Mouse (Mus musculus) heart, embryonic 14.5 days (tissue): ENCODE results near the gene Prr36. TPM values are rescaled to one million over a fixed set of nuclear protein-coding genes. Genes with fewer than 3 reads are reported as not detected.

ENCODE experiments used
- ATAC-seq: fragments of 200-750 bp; cut with Nextera tagmentation; 2 replicates; pipeline ENCODE4 v1.8.0; 2017; ENCODE audit warnings: low read depth, moderate TSS enrichment; ENCODE audit not compliant: insufficient number of reproducible peaks, insufficient read depth, low FRiP score
- H3K27ac ChIP-seq, 2 experiments: fragments of 200-500 bp in 1 of 2; fragments of 300-500 bp in 1 of 2; sonication (generic) in 1 of 2; replicated peaks in 1 of 2; 2 replicates each; pipeline ENCODE4 v1.5.1; 2012 to 2014; ENCODE audit warnings: low read depth in 2 of 2, low read length in 2 of 2, control low read depth in 1 of 2, mild to moderate bottlenecking in 1 of 2, mixed read lengths in 1 of 2; ENCODE audit not compliant: control insufficient read depth in 1 of 2, insufficient read depth in 1 of 2
- H3K27me3 ChIP-seq: fragments of 300-500 bp; sonication (generic); 2 replicates; pipeline ENCODE4 v1.6.1; 2014; ENCODE audit warnings: mild to moderate bottlenecking, low read length, control low read depth; ENCODE audit not compliant: control insufficient read depth, insufficient read depth
- H3K36me3 ChIP-seq: fragments of 300-500 bp; sonication (generic); 2 replicates; pipeline ENCODE4 v1.6.1; 2014; ENCODE audit warnings: mild to moderate bottlenecking, control low read depth, low read length, mixed read lengths; ENCODE audit not compliant: control insufficient read depth, insufficient read depth
- H3K4me1 ChIP-seq, 2 experiments: fragments of 200-500 bp in 1 of 2; fragments of 300-500 bp in 1 of 2; sonication (generic) in 1 of 2; 2 replicates each; pipeline ENCODE4 v1.6.1; 2012 to 2014; ENCODE audit warnings: low read length in 2 of 2, control low read depth in 1 of 2, mixed read lengths in 1 of 2; ENCODE audit not compliant: control insufficient read depth in 2 of 2, insufficient read depth in 2 of 2
- H3K4me2 ChIP-seq: fragments of 300-500 bp; sonication (generic); 2 replicates; pipeline ENCODE4 v1.6.1; 2014; ENCODE audit warnings: mild to moderate bottlenecking, low read length
- H3K4me3 ChIP-seq, 2 experiments: fragments of 200-500 bp in 1 of 2; fragments of 300-500 bp in 1 of 2; sonication (generic) in 1 of 2; 2 replicates each; pipeline ENCODE4 v1.5.1; 2012 to 2014; ENCODE audit warnings: low read length in 2 of 2, mild to moderate bottlenecking in 2 of 2, control low read depth in 1 of 2, low read depth in 1 of 2, moderate library complexity in 1 of 2; ENCODE audit not compliant: control insufficient read depth in 1 of 2, insufficient read depth in 1 of 2
- H3K9ac ChIP-seq: fragments of 300-500 bp; sonication (generic); 2 replicates; pipeline ENCODE4 v1.6.1; 2014; ENCODE audit warnings: mild to moderate bottlenecking, low read length
- H3K9me3 ChIP-seq: fragments of 300-500 bp; sonication (generic); 2 replicates; pipeline ENCODE4 v1.6.1; 2016; ENCODE audit warnings: low read length, control low read depth; ENCODE audit not compliant: control insufficient read depth
- WGBS: fragments of 180-500 bp; shearing (Covaris S2); extraction: QIAGEN DNeasy Blood & Tissue Kit; methylation state at CpG from one replicate; pipeline ENCODE4 v1.1.7; 2014; 5-methylcytosine and 5-hydroxymethylcytosine counted together
- polyA plus RNA-seq: library from polyadenylated mRNA; unstranded; fragments of >200 nt; fragmentation: Nextera tagmentation; extraction: Ambion mirVana; gene quantifications from 2 replicates; pipeline ENCODE4 v1.2.1, GENCODE M21; 2014

Gene Prr36
- polyA plus RNA-seq, 1 experiment from 2014 or later, result 0.47 TPM

DNA sequence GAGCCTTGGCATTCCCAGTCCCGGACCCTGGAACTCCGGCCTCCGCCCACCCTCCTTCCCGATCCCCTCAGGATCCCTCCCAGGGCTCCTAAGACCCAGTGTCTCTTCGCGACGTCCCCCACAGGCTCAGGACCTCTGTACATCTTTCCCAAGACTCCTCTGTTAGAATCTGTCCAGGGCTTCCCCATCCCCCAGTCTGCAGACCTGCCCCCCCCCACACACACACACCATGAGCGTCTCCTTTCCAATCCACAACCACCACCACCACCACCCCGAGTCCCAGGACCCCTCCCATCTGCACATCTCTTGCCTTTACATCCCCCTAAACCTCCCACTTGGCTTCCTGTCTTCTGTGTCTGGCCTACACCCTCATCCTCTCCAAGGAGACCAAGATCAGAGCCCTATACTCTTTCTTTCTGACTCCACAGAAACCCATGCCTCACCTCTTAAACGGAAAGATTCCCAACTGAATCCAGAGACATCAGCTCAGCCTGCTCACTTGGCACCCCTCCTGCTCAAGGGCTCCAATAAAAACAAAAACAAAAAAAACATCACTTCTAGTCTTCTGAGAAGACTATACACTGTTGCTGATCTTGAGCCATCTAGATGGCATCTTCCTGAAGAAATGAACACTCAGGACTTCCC is 50.3 kb downstream of the Prr36 start:
- no peaks in the 10 kb centered on the region for H3K27me3 ChIP-seq
- peak overlapping the region; percentile 80 to 91 for H3K4me3 ChIP-seq
- H3K9ac ChIP-seq, result peak overlapping the region; percentile 93
- H3K27ac ChIP-seq, result no peak overlapping the region
- peak overlapping the region; percentile 88 for H3K4me2 ChIP-seq
- ATAC-seq, result no peak
- H3K36me3 ChIP-seq, result no peaks in the 10 kb centered on the region
- peaks cover 2 to 9% of the 10 kb centered on the region in 2 experiments; a peak in 3 of 4 replicates for H3K4me1 ChIP-seq
- no peaks in the 10 kb centered on the region for H3K9me3 ChIP-seq
- WGBS, result 13% methylated on average over 10 of the region's 10 CpGs

DNA sequence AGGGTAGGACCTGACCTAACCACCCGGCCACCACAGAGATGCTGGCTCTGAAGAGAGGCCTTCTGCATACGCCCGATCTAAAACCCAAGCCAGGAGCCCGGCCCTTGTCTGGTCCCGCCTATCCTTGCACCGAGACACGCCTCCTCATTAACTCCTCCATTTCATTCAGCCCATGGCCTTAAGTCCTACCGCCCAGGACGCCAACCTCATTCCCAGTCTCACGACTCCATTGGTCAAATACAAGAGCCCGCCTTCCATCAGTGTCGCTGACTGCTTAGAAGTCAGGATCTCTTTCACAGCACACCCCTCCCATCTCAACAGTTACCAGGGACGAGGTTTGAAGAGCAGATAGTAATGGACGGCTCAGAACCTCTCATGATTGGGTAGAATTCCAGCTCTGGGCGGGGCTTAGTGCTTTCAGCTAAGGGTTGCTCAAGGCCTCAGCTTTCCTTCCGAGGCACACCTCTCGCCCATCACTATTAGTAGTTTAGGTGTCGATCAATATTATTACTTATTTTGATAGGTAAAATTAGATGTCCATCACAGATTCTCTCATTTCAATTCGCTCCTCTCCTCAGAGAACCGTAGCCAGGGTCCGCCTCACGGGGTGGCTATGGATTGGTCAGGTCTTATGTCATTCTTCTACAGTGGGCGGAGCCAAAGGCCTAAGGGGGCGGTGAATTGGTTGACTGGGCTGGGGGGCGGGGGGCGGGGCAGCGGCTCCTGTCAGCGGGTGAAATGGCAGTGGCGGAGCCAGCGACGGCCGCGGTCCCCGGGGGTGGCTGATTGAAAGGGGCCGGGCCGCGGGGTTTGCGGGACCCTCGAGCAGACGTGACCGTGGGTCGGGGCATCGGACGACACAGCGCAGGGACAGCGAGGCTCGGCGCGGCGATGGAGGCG is 51.2 kb downstream of the Prr36 start, which contains the start of gene Evi5l:
Gene Evi5l, plus strand, starts transcription at position 716 of the 900 bp plus-strand sequence.
- H3K4me2 ChIP-seq, result peak within 1 kb of the TSS; percentile 88
- ATAC-seq, result peak; percentile 97
- peaks cover 2 to 9% of the 10 kb centered on the region in 2 experiments; a peak in 3 of 4 replicates for H3K4me1 ChIP-seq
- H3K27ac ChIP-seq, result no peak within 1 kb of the TSS
- H3K9ac ChIP-seq, result peak within 1 kb of the TSS; percentile 93
- H3K9me3 ChIP-seq, result no peaks in the 10 kb centered on the region
- H3K4me3 ChIP-seq, result peak within 1 kb of the TSS; percentile 80 to 91
- no peaks in the 10 kb centered on the region for H3K36me3 ChIP-seq
- H3K27me3 ChIP-seq, result no peaks in the 10 kb centered on the region
- WGBS, result under 1% methylated on average over 51 of the region's 51 CpGs

DNA sequence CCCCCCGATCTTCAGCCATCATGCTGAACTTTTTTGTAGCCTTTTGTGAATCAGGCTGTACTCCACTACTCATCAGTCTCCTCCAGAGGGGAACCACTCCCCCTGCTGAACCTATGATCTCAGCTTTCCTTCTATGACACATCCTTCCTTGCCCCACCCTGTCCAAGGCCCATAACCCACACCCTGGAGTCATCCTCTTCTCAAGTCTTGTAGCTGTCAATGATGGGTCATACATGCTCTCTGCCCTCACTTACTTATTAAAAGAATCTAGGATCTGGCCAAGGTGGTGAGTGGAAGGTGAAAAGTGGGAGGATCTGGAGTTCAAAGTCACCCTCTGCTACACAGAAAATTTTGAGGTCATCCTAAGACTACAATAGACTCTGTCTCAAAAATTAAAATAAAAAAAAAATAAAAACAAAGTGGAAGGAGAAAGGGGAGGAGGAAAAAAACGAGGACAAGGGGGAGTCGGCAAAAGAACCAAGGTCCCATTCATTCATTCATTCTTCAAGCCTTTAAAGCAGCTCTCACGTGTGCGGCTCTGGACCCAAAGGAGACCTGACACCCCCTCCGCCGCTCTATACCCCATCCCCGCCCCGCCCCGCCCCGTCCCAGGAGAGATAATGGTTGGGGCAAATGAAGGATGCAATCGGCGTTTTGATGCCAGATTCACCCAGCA is 51.9 kb downstream of the Prr36 start:
- ATAC-seq, result no peak
- Histone ChIP-seq H3K4me1 (peaks cover 2 to 9% of the 10 kb centered on the region in 2 experiments; a peak in 3 of 4 replicates), H3K9ac (peak overlapping the region; percentile 70), H3K27me3 (no peaks in the 10 kb centered on the region), H3K4me3 (peak overlapping the region; percentile 55 to 66), H3K27ac (no peak overlapping the region), H3K9me3 (no peaks in the 10 kb centered on the region), H3K4me2 (peak overlapping the region; percentile 75), H3K36me3 (no peaks in the 10 kb centered on the region)
- WGBS, result 8% methylated on average over 13 of the region's 13 CpGs

DNA sequence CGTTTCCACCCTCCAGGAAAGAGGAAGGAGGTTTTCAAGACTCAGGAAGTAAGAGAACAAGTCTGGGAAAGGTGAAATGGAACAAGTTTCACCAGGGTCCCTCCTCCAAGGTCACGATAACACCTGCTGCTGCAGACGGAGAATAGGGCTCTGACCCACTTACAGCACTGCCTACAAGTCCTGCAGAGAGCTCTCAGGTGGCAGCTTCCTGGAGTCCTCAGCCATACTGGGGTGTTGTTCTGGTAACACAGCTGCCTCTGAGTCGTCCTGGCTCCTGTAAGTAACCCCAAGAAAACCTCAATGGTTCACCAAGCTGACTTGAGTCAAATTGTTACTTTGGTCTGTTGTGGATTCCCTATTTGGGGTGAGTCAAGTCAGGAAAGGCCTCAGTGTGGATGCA is 54.5 kb downstream of the Prr36 start:
- H3K36me3 ChIP-seq, result no peaks in the 10 kb centered on the region
- WGBS, result 41% methylated on average over 4 of the region's 4 CpGs
- no peak for ATAC-seq
- peaks cover 2 to 9% of the 10 kb centered on the region in 2 experiments; a peak in 3 of 4 replicates for H3K4me1 ChIP-seq
- no peak overlapping the region for H3K9ac ChIP-seq
- H3K4me2 ChIP-seq, result no peak overlapping the region
- H3K27me3 ChIP-seq, result no peaks in the 10 kb centered on the region
- H3K9me3 ChIP-seq, result no peaks in the 10 kb centered on the region
- no peak overlapping the region for H3K27ac ChIP-seq
- no peak overlapping the region for H3K4me3 ChIP-seq

Other genes starting within 250 kb of the Prr36 start
- gene Cd209f, start 111.6 kb downstream of the Prr36 start, polyA plus RNA-seq, result not detected in 2 replicates
- not detected in 2 replicates for gene Cd209g, start 83.4 kb downstream of the Prr36 start, polyA plus RNA-seq
- 10.3 and 11.8 TPM in 2 replicates for gene Evi5l, start 50.9 kb downstream of the Prr36 start, polyA plus RNA-seq
- not detected in 2 replicates for gene Lrrc8e, start 9.4 kb upstream of the Prr36 start, polyA plus RNA-seq
- 14.9 and 16.9 TPM in 2 replicates for gene Map2k7, start 21.3 kb upstream of the Prr36 start, polyA plus RNA-seq
- 0.22 and 0.53 TPM in 2 replicates for gene Gm49320, start 21.4 kb upstream of the Prr36 start, polyA plus RNA-seq
- gene Tgfbr3l, start 30.8 kb upstream of the Prr36 start, polyA plus RNA-seq, result 2.5 and 2.6 TPM in 2 replicates
- gene Snapc2, start 35.6 kb upstream of the Prr36 start, polyA plus RNA-seq, result 39.8 and 46.2 TPM in 2 replicates
- gene Ctxn1, start 41.8 kb upstream of the Prr36 start, polyA plus RNA-seq, result 20.9 and 29.4 TPM in 2 replicates
- gene Timm44, start 58.5 kb upstream of the Prr36 start, polyA plus RNA-seq, result 77.6 and 85.0 TPM in 2 replicates
- 9.6 and 9.9 TPM in 2 replicates for gene Ccl25, start 107.8 kb upstream of the Prr36 start, polyA plus RNA-seq
- gene Elavl1, start 108.0 kb upstream of the Prr36 start, polyA plus RNA-seq, result 173 and 174 TPM in 2 replicates